Mouse (Mus musculus) spleen, adult 2 months (tissue): Measurements from ENCODE around the gene Srcin1.

ENCODE experiments used
- CTCF ChIP-seq: fragments of 200-500 bp; IDR thresholded peaks from 2 replicates; pipeline ENCODE4 v1.5.1; 2011; ENCODE audit warnings: mild to moderate bottlenecking, inconsistent platforms; ENCODE audit not compliant: insufficient read depth, insufficient read length, insufficient replicate concordance; ENCODE audit errors: extremely low read depth
- POLR2A ChIP-seq: fragments of 200-500 bp; IDR thresholded peaks from 2 replicates; pipeline ENCODE4 v1.6.1; 2011; ENCODE audit warnings: low read depth, low read length, inconsistent platforms

- TF ChIP-seq CTCF (no peak), POLR2A (no peak)
Observed at GRCm38 (mm10) chr11:97572089-97572345, 4.0 kb downstream of the Srcin1 start.
